Mouse (Mus musculus) limb, embryonic 10.5 days (tissue): ENCODE data around the gene Bhlhe40. TPM values are rescaled to one million over a fixed set of nuclear protein-coding genes. Genes with fewer than 3 reads are reported as not detected.

Experiments
- DNase-seq: peaks from one replicate; pipeline ENCODE4 v3.0.0-alpha.2; 2017; ENCODE audit warnings: low spot score
- H3K27ac ChIP-seq: fragments of 300-500 bp; sonication (generic); 2 replicates; pipeline ENCODE4 v1.5.1; 2016; ENCODE audit warnings: mild to moderate bottlenecking
- H3K27me3 ChIP-seq: fragments of 300-500 bp; sonication (generic); 2 replicates; pipeline ENCODE4 v1.6.1; 2016; ENCODE audit warnings: low read depth, mild to moderate bottlenecking; ENCODE audit not compliant: poor library complexity, severe bottlenecking
- H3K36me3 ChIP-seq: fragments of 300-500 bp; sonication (generic); 2 replicates; pipeline ENCODE4 v1.6.1; 2016; ENCODE audit warnings: mild to moderate bottlenecking, moderate library complexity
- H3K4me1 ChIP-seq: fragments of 300-500 bp; sonication (generic); 2 replicates; pipeline ENCODE4 v1.6.1; 2016
- H3K4me3 ChIP-seq: fragments of 300-500 bp; sonication (generic); 2 replicates; pipeline ENCODE4 v1.5.1; 2016; ENCODE audit warnings: mild to moderate bottlenecking, moderate library complexity
- H3K9me3 ChIP-seq: fragments of 300-500 bp; sonication (generic); replicated peaks from 2 replicates; pipeline ENCODE4 v1.6.1; 2016; ENCODE audit warnings: mild to moderate bottlenecking
- WGBS: fragments of 180-500 bp; shearing (Covaris S2); methylation state at CpG from one replicate; pipeline ENCODE4 v1.1.7; 2016; 5-methylcytosine and 5-hydroxymethylcytosine counted together
- polyA plus RNA-seq: library from polyadenylated mRNA; unstranded; fragments of >200 nt; fragmentation: Nextera tagmentation; extraction: Ambion mirVana; gene quantifications from 2 replicates; pipeline ENCODE4 v1.2.1, GENCODE M21; 2016

Gene Bhlhe40
- polyA plus RNA-seq, 1 experiment from 2014 or later = 1.4 TPM

DNA sequence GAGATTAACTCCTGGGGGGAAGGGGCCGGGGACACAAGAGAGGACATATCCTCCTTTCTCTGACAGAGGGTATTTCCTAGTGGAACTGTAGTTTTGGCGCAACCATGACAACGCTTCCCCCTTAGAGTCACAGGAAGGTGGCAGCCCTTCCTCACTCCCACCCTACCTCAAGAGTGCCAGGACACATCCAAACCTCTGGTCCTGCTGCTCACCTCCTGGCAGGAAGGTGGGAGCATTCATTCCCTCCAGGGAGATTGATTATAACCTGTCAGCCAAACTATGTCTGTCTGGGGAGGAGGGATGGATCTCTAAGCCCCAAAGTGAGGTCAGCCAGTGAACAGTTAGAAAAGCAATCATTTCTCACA, 2.4 kb upstream of the Bhlhe40 start:
- Histone ChIP-seq H3K4me3 (peak overlapping the region; percentile 62), H3K27ac (no peak overlapping the region)
- 32% methylated on average over 3 of the region's 3 CpGs for WGBS

DNA sequence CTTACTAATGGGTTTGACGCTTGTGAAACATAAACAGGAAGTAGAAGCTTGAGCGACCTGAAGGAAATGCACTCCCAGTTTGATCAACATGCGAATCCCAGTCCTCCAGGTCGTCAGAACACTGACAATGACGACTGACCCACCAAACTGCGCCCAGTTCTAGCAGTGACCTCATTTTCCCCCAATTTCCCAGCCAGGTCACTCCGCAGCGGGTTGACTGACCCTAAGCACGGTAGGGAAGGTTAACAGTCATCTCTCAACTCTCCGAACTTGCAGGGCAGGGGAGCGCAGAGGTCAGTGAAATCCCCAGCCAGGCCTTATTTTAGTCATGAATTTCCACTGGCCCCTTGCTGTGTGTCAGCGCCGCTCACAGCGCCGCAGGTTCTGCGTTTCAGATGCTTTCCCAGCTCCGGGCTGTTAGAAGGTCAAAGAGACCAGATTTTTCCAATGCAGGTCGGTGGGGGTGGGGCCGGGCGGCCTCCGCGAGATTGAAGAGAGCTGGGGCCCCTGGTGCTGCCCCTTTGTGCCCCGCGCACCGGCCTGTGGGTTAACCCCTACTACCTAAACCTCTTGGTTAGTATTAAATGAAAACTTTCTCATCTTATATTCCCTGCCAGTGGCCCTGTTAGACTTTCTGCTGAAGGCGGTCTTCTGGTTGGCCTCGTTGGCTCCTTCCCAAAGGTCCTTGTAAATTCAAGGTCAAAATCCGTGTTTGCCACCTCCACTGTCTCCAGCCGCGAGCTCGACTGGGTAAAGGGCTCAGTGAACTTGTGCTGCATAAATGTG, 1.8 kb upstream of the Bhlhe40 start:
- Histone ChIP-seq H3K4me1 (peaks cover 35% of the 10 kb centered on the region), H3K4me3 (peak overlapping the region; percentile 62), H3K9me3 (no peaks in the 10 kb centered on the region), H3K36me3 (no peaks in the 10 kb centered on the region), H3K27me3 (peaks cover 42% of the 10 kb centered on the region), H3K27ac (peak overlapping the region; percentile 84)
- WGBS = under 1% methylated on average over 31 of the region's 31 CpGs
- DNase-seq = peak; percentile 69

More for the DNA sequence above, 2.4 kb upstream of the Bhlhe40 start:
- peaks cover 35% of the 10 kb centered on the region for H3K4me1 ChIP-seq
- H3K27me3 ChIP-seq = peaks cover 36% of the 10 kb centered on the region
- DNase-seq = no peak
- no peaks in the 10 kb centered on the region for H3K9me3 ChIP-seq
- H3K36me3 ChIP-seq = no peaks in the 10 kb centered on the region

DNA sequence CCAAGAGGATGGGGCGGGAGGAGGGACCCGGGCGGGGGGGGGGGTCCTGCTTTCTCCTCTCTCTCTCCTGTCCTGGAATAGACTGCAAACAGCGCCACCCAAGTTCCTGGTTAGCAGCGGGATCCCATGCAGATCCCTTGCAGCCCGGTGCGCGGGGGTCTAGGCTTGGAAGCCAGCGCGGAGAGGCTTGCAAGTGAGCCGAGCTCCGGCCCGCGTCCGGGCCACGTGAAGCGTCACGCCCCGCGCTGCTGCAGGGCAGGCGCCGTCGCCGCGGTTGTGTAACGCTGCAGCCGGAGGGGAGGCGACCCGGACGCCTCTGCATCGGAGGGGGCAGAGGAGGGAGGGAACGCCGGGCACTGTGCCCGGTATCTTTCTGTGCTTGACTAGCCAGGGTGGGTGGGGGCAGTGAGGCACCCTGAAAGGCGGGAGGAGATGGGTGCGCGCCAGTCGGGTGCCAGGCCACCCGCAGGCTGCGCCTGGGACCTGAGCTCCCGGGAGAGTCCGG, 1.2 kb upstream of the Bhlhe40 start:
- under 1% methylated on average over 41 of the region's 42 CpGs for WGBS
- Histone ChIP-seq H3K27me3 (peaks cover 43% of the 10 kb centered on the region), H3K36me3 (no peaks in the 10 kb centered on the region)

DNA sequence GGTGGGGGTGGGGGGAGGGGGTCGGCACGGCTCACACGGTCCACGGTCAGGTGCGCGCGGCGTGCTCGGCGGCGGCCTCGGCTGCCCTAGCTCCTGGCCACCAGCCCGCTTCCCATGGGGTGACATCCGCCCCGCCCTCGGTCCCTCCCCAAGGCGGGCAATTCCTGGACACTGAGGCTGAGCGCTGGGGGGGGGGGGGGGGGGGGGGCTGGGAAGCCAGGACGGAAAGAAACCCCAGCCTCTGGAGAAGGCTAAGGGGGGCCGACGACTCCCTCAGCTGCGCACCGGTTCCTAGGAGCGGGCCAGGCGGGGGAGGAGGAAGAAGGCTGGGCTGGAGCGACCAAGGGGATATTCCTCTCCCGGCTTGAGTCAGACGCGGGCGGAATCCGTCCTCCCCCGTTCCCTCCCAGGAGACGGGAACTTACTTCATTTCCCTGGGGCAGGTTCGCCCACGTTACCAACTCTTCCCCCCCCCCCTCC, 663 bp upstream of the Bhlhe40 start:
- no peaks in the 10 kb centered on the region for H3K9me3 ChIP-seq
- peak; percentile 78 for DNase-seq
- peak overlapping the region; percentile 84 for H3K27ac ChIP-seq
- WGBS = 0% methylated on average over 24 of the region's 35 CpGs
- peaks cover 35% of the 10 kb centered on the region for H3K4me1 ChIP-seq
- no peaks in the 10 kb centered on the region for H3K36me3 ChIP-seq
- H3K27me3 ChIP-seq = peaks cover 48% of the 10 kb centered on the region
- H3K4me3 ChIP-seq = peak overlapping the region; percentile 62

More for the DNA sequence above, 1.2 kb upstream of the Bhlhe40 start:
- peaks cover 35% of the 10 kb centered on the region for H3K4me1 ChIP-seq
- peak; percentile 88 for DNase-seq
- peak overlapping the region; percentile 62 for H3K4me3 ChIP-seq
- H3K27ac ChIP-seq = peak overlapping the region; percentile 84
- H3K9me3 ChIP-seq = no peaks in the 10 kb centered on the region

DNA sequence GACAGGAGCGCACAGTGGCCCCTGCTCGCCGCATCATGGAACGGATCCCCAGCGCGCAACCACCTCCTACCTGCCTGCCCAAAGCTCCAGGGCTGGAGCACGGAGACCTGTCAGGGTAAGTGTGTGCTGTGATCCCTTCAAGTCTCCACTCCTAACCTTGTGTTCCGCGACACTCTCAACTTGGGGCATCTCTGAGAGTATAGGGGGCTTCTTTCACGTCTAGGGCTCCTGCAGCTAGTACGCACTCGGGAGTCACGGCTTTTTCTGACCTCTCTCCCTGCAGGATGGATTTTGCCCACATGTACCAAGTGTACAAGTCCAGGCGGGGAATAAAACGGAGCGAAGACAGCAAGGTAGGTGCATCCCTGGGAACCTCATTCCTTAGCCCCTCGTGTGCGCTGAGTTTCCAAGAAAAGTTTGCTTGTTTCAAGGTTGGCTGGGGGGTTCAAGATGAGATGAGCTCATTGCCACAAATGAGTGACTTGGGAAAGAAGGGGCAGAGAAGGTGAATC, 505 bp downstream of the Bhlhe40 start:
- 2% methylated on average over 18 of the region's 18 CpGs for WGBS

DNA sequence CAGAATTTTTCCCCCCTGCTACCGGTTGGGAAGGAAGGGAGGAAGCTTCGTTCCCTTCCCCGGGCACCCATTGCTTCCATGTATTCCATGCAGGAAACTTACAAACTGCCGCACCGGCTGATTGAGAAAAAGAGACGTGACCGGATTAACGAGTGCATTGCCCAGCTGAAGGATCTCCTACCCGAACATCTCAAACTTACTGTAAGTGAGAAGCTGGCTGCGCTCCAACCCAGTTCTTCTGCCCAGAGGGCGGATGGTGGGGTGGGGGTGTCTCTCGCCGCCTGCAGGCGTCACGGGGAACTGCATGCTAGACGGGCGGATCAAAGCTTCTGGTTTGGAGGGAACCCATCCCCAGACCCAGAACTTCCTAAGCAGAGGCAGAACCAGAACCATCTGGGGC, 983 bp downstream of the Bhlhe40 start:
- WGBS = 1% methylated on average over 17 of the region's 17 CpGs
- peak; percentile 86 for DNase-seq
- H3K4me3 ChIP-seq = peak overlapping the region; percentile 62
- no peak overlapping the region for H3K27ac ChIP-seq
- peaks cover 35% of the 10 kb centered on the region for H3K4me1 ChIP-seq
- no peaks in the 10 kb centered on the region for H3K36me3 ChIP-seq
- H3K27me3 ChIP-seq = peaks cover 55% of the 10 kb centered on the region
- H3K9me3 ChIP-seq = no peaks in the 10 kb centered on the region

More for the DNA sequence above, 505 bp downstream of the Bhlhe40 start:
- no peaks in the 10 kb centered on the region for H3K9me3 ChIP-seq
- peak overlapping the region; percentile 62 for H3K4me3 ChIP-seq
- H3K4me1 ChIP-seq = peaks cover 35% of the 10 kb centered on the region
- no peak for DNase-seq
- H3K27ac ChIP-seq = peak overlapping the region; percentile 84
- peaks cover 55% of the 10 kb centered on the region for H3K27me3 ChIP-seq
- H3K36me3 ChIP-seq = no peaks in the 10 kb centered on the region

DNA sequence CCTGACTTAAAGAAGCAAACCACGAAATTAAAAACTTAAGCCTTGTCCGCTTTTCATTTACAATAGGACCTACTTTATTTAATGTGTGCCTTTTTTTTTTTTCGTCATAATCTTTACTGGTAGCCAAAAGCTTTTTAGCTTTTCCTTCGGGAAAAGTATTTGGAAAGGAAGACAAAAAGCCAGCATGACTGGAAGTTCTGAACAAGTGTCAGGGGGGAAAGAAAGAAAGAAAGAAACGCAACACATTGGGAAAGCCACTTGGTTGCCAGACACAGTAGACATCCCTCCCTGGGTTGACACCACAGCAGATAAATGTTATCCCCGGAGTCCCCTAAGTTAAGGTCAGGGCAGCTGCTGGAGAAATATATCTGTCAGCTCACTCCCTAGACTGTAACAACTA, 1.5 kb downstream of the Bhlhe40 start:
- Histone ChIP-seq H3K27ac (no peak overlapping the region), H3K4me1 (peaks cover 35% of the 10 kb centered on the region), H3K27me3 (peaks cover 55% of the 10 kb centered on the region), H3K36me3 (no peaks in the 10 kb centered on the region), H3K4me3 (no peak overlapping the region), H3K9me3 (no peaks in the 10 kb centered on the region)
- 52% methylated on average over 6 of the region's 6 CpGs for WGBS
- DNase-seq = no peak

DNA sequence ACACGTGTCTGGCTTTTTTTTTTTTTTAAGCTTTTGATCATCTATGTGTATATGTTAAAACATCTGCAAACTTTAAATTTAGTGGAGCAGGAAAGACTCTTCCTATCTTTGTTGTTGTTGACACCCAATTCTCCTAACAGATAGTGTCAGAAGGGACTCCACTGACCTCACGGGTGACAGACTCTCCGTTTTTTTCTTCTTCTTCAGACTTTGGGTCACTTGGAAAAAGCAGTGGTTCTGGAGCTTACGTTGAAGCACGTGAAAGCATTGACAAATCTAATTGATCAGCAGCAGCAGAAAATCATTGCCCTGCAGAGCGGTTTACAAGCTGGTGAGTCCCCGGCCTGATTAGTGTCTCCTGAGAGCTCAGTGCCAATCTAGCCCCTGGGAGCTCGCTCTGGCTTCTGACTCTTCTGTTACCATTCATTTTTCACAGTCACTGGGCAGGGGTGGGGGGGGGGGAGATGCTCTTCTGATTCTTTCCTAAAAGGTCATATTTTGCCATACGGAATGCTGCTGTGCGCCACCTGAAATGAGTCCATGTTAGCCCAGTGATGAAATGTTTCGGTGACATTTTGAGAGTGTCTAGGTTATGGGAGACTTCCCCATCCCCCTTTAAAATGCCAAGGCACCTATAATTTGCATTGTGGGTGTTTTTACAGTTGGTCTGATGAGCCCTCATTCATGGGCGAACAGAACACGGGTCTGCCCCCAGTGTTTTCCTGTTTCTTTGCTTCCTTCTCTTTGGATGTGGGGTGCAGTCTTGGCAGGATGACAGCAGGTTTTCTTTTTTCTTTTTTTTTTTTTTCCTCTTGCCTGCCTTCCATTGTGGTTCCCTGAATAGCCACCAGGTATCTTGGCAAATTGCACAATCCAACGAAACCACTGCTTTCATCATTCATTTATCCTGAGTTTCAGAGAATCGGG, 2.1 kb downstream of the Bhlhe40 start:
- peaks cover 38% of the 10 kb centered on the region for H3K4me1 ChIP-seq
- no peak overlapping the region for H3K27ac ChIP-seq
- H3K27me3 ChIP-seq = peaks cover 55% of the 10 kb centered on the region
- no peaks in the 10 kb centered on the region for H3K36me3 ChIP-seq
- H3K4me3 ChIP-seq = no peak overlapping the region
- whole genome bisulfite sequencing = 73% methylated on average over 15 of the region's 15 CpGs
- no peak for DNase-seq
- no peaks in the 10 kb centered on the region for H3K9me3 ChIP-seq

DNA sequence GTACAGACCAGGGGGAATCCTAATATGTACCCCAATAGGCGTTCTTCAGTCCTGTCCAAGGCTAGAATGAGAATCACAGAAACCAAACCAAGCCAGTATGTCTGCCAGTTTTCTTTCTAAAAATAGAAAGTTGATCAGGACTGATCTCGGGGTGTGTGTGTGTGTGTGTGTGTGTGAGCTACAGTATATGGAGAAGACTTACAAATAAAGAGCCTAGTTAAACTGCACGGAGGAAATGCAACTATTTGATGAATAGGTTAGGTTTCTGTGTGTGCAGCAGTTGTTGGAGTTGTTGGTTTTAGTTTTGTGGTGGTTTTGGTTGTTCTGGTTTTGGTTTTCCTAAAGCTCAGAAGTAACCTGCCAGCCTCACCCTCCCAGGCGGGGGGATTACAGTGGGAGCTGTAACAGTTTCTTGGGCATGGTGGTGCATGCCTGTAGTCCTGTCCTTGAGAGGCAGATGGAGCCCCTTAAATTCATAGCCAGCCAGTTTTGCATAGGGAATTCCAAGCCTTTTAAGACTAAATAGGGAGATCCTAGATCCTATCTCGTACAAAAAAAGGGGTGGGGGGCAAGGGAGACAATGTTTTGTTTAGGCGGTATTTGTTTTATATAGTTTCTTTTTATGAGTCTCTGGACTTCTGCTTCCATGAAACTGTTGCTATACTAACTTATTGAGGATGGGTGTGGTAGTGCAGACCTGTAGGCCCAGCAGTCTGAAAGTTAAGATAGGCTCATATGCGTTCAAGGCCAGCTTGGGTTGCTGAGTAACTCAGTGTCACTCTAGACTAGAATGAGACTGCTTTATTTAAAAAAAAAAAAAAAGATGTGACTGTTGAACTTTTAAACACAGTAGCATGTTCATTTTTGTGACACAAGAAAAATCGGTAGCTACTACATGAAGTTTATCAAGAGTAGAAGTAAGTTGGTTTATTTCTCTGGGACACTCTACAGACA, 3.1 kb downstream of the Bhlhe40 start:
- WGBS = 90% methylated on average over 8 of the region's 8 CpGs
- H3K27me3 ChIP-seq = peaks cover 51% of the 10 kb centered on the region

DNA sequence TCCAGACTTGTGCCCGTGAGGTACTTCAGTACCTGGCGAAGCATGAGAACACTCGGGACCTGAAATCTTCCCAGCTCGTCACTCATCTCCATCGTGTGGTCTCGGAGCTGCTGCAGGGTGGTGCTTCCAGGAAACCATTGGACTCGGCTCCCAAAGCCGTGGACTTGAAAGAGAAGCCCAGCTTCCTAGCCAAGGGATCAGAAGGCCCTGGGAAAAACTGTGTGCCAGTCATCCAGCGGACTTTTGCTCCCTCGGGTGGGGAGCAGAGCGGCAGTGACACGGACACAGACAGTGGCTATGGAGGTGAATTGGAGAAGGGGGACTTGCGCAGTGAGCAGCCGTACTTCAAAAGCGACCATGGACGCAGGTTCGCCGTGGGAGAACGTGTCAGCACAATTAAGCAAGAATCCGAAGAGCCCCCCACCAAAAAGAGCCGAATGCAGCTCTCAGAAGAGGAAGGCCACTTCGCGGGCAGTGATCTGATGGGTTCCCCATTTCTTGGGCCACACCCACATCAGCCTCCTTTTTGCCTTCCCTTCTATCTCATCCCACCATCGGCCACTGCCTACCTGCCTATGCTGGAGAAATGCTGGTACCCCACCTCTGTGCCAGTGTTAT, 4.2 kb downstream of the Bhlhe40 start:
- Histone ChIP-seq H3K9me3 (no peaks in the 10 kb centered on the region), H3K36me3 (no peaks in the 10 kb centered on the region), H3K27ac (no peak overlapping the region), H3K4me1 (peaks cover 34% of the 10 kb centered on the region), H3K4me3 (no peak overlapping the region), H3K27me3 (peaks cover 54% of the 10 kb centered on the region)
- no peak for DNase-seq
- 79% methylated on average over 24 of the region's 24 CpGs for WGBS

More for the DNA sequence above, 3.1 kb downstream of the Bhlhe40 start:
- H3K36me3 ChIP-seq = no peaks in the 10 kb centered on the region
- H3K4me3 ChIP-seq = no peak overlapping the region
- no peak for DNase-seq
- no peak overlapping the region for H3K27ac ChIP-seq
- H3K9me3 ChIP-seq = no peaks in the 10 kb centered on the region
- H3K4me1 ChIP-seq = peaks cover 41% of the 10 kb centered on the region

DNA sequence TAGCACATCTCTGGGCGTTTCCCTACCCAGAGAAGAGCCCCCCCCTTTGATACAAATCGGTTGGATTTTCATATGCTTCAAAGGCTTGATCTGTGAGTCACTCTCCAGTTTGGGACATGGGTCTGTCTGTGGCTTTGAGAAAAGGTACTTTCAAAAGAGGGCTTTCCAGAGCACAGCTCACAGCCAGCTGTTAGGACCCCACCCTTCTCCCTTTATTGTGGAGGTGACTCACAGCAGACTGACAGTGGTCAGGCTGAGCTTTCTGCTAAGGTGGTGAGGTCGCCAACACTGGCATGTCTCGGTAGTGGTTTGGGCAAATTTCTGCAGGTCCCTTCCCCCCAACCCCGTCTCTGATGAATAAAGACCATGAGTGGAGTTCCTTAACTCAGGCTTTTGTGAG, 5.2 kb downstream of the Bhlhe40 start:
- WGBS = 71% methylated on average over 5 of the region's 5 CpGs
- DNase-seq = no peak
- peaks cover 47% of the 10 kb centered on the region for H3K27me3 ChIP-seq
- H3K4me1 ChIP-seq = peaks cover 25% of the 10 kb centered on the region
- H3K4me3 ChIP-seq = no peak overlapping the region
- no peaks in the 10 kb centered on the region for H3K36me3 ChIP-seq
- no peaks in the 10 kb centered on the region for H3K9me3 ChIP-seq
- H3K27ac ChIP-seq = no peak overlapping the region
